Mouse (Mus musculus): ENCODE data around the gene Tceal8. TPM values are rescaled to one million over a fixed set of nuclear protein-coding genes. Genes with fewer than 3 reads are reported as not detected.

Gene Tceal8
- 76.8 and 80.5 TPM in 2 replicates for polyA plus RNA-seq (2021; fragmentation: Nextera tagmentation)
- long read RNA-seq, experiment 1, transcript Tceal8-201 (3 exons, 1,250 nt), result major isoform, 97 of 108 reads
- long read RNA-seq, experiment 1, partial matches to known transcripts, result 0 of 108 reads
- long read RNA-seq, experiment 1, other reads (novel, unspliced or antisense), result 11 of 108 reads
- long read RNA-seq, experiment 2, transcript Tceal8-201 (3 exons, 1,250 nt), result major isoform, 96 of 97 reads
- long read RNA-seq, experiment 2, partial matches to known transcripts, result 0 of 97 reads
- long read RNA-seq, experiment 2, other reads (novel, unspliced or antisense), result 1 of 97 reads

DNA sequence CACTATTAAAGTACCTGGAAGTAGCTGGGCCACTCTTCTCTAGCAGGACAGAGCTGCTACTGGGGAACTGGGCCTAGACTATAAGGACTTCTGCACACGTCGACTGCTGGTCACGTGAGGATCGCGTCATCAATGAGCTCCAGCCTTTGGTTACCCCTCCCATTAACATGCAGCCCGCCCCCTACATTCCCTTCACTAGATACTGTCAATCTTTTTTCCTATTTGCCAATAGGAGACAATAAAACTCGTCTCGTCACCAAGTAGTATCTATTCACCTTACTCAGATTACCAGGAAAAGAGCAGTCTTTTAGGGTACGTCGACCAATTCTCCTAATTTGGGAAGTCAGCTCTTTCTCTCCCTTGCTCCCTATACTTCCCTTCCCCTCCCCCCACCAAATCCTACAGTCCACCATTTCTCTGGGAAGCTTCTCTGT, at the start of gene Tceal8:
Tceal8 (minus strand) TSS at position 225 of the 434 bp plus-strand sequence.

GRCm38 (mm10) chrX:136214729-136215677, 42.9 kb upstream of the Tceal8 start, which contains the start of the genes Tceal7 and Bex1:
Tceal7 (plus strand) TSS chrX:136214779.
Bex1 (minus strand) TSS chrX:136215513.

DNA sequence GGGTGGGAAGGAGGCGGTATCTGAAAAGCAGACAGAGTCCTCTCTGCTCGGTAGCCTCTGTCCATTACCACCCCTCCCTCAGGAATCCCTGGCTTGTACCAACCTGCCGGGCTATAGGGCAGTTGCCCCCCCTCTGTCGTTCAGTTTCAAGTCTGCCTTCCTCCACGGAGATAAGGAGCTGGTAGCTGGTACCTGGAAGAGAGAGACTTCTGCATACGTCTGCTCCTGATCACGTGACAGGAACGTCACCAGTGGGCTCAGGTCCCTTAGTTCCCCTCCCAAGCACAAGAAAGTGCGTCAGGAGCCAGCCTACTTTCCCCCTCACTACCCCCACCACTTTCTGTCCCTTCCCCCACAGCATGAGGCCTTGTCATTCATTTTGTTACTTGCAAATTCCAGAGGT, 31.5 kb upstream of the Tceal8 start, which contains the start of gene Tceal5:
Tceal5 (minus strand) TSS at position 213 of the 403 bp plus-strand sequence.

GRCm38 (mm10) chrX:136138827-136139639, 33.1 kb downstream of the Tceal8 start, which contains the start of gene Bex4:
Bex4 (plus strand) TSS chrX:136138996.

Small RNA genes within 50 kb of the gene (microRNA-seq; reads per million reads assigned to microRNA genes)
- gene Mir6383, result not detected

Other genes with a start within 250 kb of the Tceal8 start
- gene Arxes2, start 178.5 kb downstream of the Tceal8 start, polyA plus RNA-seq (2021; fragmentation: Nextera tagmentation), result 78.0 and 80.9 TPM in 2 replicates
- gene Arxes1, start 139.0 kb downstream of the Tceal8 start, polyA plus RNA-seq (2021; fragmentation: Nextera tagmentation), result 30.1 and 33.2 TPM in 2 replicates
- 685 and 687 TPM in 2 replicates for gene Bex2, start 104.1 kb downstream of the Tceal8 start, polyA plus RNA-seq (2021; fragmentation: Nextera tagmentation)
- gene Nxf3, start 87.1 kb downstream of the Tceal8 start, polyA plus RNA-seq (2021; fragmentation: Nextera tagmentation), result not detected in 2 replicates
- 38.4 and 42.5 TPM in 2 replicates for gene Bex4, start 33.3 kb downstream of the Tceal8 start, polyA plus RNA-seq (2021; fragmentation: Nextera tagmentation)
- gene Tceal5, start 31.5 kb upstream of the Tceal8 start, polyA plus RNA-seq (2021; fragmentation: Nextera tagmentation), result 57.5 and 59.5 TPM in 2 replicates
- 2.1 and 3.4 TPM in 2 replicates for gene Tceal7, start 42.4 kb upstream of the Tceal8 start, polyA plus RNA-seq (2021; fragmentation: Nextera tagmentation)
- gene Bex1, start 43.2 kb upstream of the Tceal8 start, polyA plus RNA-seq (2021; fragmentation: Nextera tagmentation), result 124 and 145 TPM in 2 replicates
- gene Tceal9, start 72.7 kb upstream of the Tceal8 start, polyA plus RNA-seq (2021; fragmentation: Nextera tagmentation), result 189 and 202 TPM in 2 replicates
- 596 and 636 TPM in 2 replicates for gene Bex3, start 97.9 kb upstream of the Tceal8 start, polyA plus RNA-seq (2021; fragmentation: Nextera tagmentation)

Data from layer of hippocampus, adult 6 months (tissue).